Mouse (Mus musculus): ENCODE measurements around the gene Lmna. TPM values are rescaled to one million over a fixed set of nuclear protein-coding genes. Genes with fewer than 3 reads are reported as not detected.

The Lmna gene
- polyA plus RNA-seq, 1 experiment from 2014 or later, result 133 TPM

GRCm38 (mm10) chr3:88452246-88452645 is 57.5 kb downstream of the Lmna start:
- Histone ChIP-seq H3K27me3 (peaks cover 67% of the 10 kb centered on the region), H3K4me1 (replicated peaks) (peaks cover 50% of the 10 kb centered on the region), H3K27ac (replicated peaks) (no peak overlapping the region), H3K36me3 (replicated peaks) (peaks cover 3% of the 10 kb centered on the region; the same call in 1 of the 2 replicates), H3K4me2 (no peak overlapping the region), H3K4me3 (replicated peaks) (no peak overlapping the region), H3K9me3 (replicated peaks) (no peaks in the 10 kb centered on the region), H3K9ac (no peak overlapping the region)
- ATAC-seq (ENCODE audit: insufficient read depth), result no peak
- whole genome bisulfite sequencing (ENCODE audit: insufficient replicate concordance), result 48% methylated on average over 5 of the region's 5 CpGs

DNA sequence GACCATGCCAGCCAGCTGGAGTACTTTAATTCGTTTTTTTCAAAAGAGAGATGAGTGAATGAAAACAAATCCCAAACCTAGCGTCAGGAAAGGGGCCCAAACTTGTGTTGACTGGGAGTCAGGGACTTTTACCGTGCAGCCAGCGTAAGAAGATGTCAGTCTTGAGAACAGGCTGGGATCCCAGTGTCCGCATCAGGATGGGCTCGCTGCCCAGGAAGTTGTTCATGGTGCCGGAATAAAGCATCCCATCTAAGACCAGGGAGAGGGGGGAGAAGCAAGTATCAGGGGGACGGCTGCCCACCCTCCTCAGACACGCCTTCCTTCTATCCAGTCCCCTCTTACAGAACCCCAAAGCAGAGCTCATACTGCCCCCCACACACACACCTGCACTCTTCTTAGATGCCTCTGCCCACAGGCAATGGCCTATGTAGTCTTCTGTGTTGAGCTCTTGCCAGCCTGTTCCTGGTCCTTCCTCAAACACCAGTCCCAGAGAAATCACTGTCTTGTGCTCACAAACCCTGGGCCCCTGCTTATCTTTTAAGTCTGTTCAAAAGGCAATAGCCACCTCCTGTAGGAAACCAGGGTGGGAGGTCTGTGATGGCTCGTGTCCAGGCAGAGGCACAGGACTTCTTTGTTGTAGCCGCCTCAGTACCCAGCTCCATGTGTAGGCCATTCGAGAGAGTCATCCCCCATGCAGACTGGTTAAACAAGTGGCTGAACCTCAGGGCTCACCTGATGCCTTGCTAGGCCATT is 59.2 kb downstream of the Lmna start:
- H3K4me2 ChIP-seq, result no peak overlapping the region
- WGBS (ENCODE audit: insufficient replicate concordance), result 61% methylated on average over 12 of the region's 12 CpGs
- no peak overlapping the region for H3K27ac ChIP-seq (replicated peaks)
- ATAC-seq (ENCODE audit: insufficient read depth), result no peak
- H3K27me3 ChIP-seq, result peaks cover 61% of the 10 kb centered on the region
- H3K4me1 ChIP-seq (replicated peaks), result peaks cover 42% of the 10 kb centered on the region
- peaks cover 9% of the 10 kb centered on the region for H3K36me3 ChIP-seq (replicated peaks)
- H3K4me3 ChIP-seq (replicated peaks), result no peak overlapping the region
- no peak overlapping the region for H3K9ac ChIP-seq
- H3K9me3 ChIP-seq (replicated peaks), result no peaks in the 10 kb centered on the region

DNA sequence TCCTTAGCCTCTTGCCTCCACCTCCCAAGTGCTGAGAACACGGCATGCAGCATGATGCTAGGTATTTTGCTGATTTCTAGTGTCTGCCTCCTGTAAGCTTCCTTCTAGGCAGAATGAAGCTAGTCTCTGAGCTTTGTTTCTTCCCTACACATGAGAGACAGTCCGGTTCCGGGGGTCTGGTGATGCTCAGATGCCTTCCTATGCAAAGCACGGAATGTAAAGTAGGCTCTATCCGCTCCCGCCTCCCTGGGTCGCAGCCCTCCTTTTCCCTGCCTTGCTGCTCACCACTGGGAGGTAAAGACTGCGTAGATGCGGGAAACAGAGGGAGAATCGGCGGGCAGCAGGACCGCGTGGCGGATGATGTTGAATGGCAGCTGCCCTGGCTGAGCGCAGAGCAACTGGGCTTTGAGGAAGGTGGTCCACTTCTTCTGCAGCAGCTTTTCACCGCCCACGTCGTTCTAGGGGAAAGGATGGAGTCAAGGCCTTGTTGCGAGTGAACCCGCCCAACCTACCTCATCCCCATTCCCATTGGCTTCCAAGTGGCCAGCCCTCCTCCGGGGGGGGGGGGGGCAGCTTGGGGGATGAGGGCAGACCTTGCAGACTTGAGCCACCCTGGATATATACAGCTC is 60.2 kb downstream of the Lmna start:
- 20% methylated on average over 21 of the region's 21 CpGs for WGBS (ENCODE audit: insufficient replicate concordance)
- no peak for ATAC-seq (ENCODE audit: insufficient read depth)
- Histone ChIP-seq H3K9ac (no peak overlapping the region), H3K27me3 (peaks cover 58% of the 10 kb centered on the region), H3K4me1 (replicated peaks) (peaks cover 33% of the 10 kb centered on the region), H3K36me3 (replicated peaks) (peaks cover 11% of the 10 kb centered on the region), H3K4me2 (no peak overlapping the region; the same call in 1 of the 2 replicates), H3K9me3 (replicated peaks) (no peaks in the 10 kb centered on the region), H3K27ac (replicated peaks) (no peak overlapping the region), H3K4me3 (replicated peaks) (no peak overlapping the region)

GRCm38 (mm10) chr3:88448443-88448842 is 61.3 kb downstream of the Lmna start:
- 46% methylated on average over 8 of the region's 8 CpGs for WGBS (ENCODE audit: insufficient replicate concordance)
- Histone ChIP-seq H3K9ac (no peak overlapping the region), H3K4me1 (replicated peaks) (peaks cover 28% of the 10 kb centered on the region), H3K27ac (replicated peaks) (no peak overlapping the region), H3K36me3 (replicated peaks) (peaks cover 11% of the 10 kb centered on the region), H3K27me3 (peaks cover 55% of the 10 kb centered on the region), H3K4me2 (no peak overlapping the region), H3K4me3 (replicated peaks) (no peak overlapping the region), H3K9me3 (replicated peaks) (no peaks in the 10 kb centered on the region)
- ATAC-seq (ENCODE audit: insufficient read depth), result no peak

DNA sequence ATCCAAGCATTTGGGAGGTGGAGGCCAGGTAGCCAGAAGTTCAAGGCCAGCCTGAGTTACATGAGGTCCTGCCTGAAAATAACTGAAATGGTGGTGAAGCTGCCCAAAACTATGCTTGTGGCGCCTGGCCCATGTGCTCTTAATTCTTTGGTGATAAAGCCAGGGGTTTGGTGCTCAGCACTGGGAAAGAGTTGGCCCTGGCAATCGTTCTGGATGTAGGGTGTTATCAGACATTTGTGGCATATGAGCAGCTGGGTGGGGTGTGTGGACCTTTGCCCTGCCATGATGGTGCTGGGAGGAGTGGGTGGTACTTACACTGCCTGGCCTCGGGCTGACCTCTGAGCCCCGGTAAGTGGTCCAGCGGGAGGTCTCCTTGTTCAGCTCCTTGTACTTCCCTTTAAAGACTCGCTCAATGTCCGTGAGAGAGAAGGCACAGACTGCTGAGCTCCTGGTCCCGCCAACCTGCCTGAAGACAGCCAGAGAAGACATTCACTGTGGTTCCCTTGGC is 62.0 kb downstream of the Lmna start:
- Histone ChIP-seq H3K4me1 (replicated peaks) (peaks cover 22% of the 10 kb centered on the region), H3K4me3 (replicated peaks) (no peak overlapping the region), H3K27ac (replicated peaks) (no peak overlapping the region; the same call in 1 of the 2 replicates), H3K36me3 (replicated peaks) (peaks cover 11% of the 10 kb centered on the region), H3K9me3 (replicated peaks) (no peaks in the 10 kb centered on the region), H3K27me3 (peaks cover 48% of the 10 kb centered on the region), H3K4me2 (no peak overlapping the region), H3K9ac (no peak overlapping the region)
- ATAC-seq (ENCODE audit: insufficient read depth), result no peak
- WGBS (ENCODE audit: insufficient replicate concordance), result 39% methylated on average over 8 of the region's 8 CpGs

DNA sequence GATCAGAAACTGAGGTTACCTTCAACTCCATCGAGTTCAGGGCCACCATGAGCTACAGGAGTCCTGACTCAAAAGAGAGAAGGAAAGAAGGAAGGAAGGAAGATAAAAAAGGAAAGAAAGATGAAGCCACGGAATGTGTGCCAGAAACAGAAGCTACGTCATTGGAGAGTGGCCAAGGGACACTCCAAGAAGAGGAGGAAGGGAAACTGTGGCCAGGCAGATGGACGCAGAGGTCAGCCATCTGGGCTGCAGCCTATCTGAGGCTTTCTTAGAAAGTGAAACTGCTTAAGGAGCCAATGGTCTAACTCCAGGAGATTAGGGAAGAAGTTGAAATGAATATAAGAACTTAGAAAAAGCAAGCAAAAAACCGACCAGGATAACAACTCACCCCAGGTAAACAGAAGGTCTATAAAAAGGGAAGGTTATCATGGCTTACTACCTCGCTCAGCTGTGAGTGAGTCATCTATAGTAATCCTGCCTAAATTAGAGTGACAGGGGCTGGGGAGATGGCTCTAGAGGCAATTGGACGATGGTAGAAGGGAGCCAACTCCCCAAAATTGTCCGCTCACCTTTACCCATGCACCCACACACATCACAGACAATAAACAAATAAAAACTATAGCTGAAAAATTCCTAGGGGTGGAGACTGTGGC is 63.2 kb downstream of the Lmna start:
- H3K4me2 ChIP-seq, result no peak overlapping the region
- peaks cover 11% of the 10 kb centered on the region for H3K36me3 ChIP-seq (replicated peaks)
- WGBS (ENCODE audit: insufficient replicate concordance), result 32% methylated on average over 8 of the region's 8 CpGs
- H3K27me3 ChIP-seq, result peaks cover 40% of the 10 kb centered on the region
- H3K4me3 ChIP-seq (replicated peaks), result no peak overlapping the region
- peaks cover 22% of the 10 kb centered on the region for H3K4me1 ChIP-seq (replicated peaks)
- ATAC-seq (ENCODE audit: insufficient read depth), result no peak
- H3K27ac ChIP-seq (replicated peaks), result no peak overlapping the region
- H3K9me3 ChIP-seq (replicated peaks), result no peaks in the 10 kb centered on the region
- no peak overlapping the region for H3K9ac ChIP-seq

DNA sequence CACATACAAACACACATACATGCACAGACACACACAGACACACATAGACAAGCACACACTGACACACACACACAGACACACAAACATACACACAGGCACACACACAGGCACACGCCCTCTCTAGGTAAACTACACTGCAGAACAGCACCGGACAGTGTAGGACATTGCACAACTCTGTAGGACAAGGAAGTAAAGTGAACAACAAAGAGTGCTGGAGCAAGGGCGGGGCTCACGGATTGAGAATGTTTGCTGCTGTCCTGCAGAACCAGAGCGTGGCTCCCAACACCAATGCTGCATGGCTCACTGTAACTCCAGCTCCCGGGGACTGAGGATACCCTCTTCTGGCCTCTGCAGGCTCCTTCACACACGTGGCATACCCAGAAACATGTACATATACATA is 66.9 kb downstream of the Lmna start:
- WGBS (ENCODE audit: insufficient replicate concordance), result 26% methylated on average over 7 of the region's 7 CpGs
- no peaks in the 10 kb centered on the region for H3K9me3 ChIP-seq (replicated peaks)
- H3K36me3 ChIP-seq (replicated peaks), result peaks cover 17% of the 10 kb centered on the region; the same call in 1 of the 2 replicates
- H3K27me3 ChIP-seq, result peaks cover 48% of the 10 kb centered on the region
- H3K27ac ChIP-seq (replicated peaks), result no peak overlapping the region
- no peak overlapping the region for H3K4me2 ChIP-seq
- no peak overlapping the region for H3K9ac ChIP-seq
- no peak overlapping the region for H3K4me3 ChIP-seq (replicated peaks)
- H3K4me1 ChIP-seq (replicated peaks), result peaks cover 22% of the 10 kb centered on the region
- peak; percentile 62 for ATAC-seq (ENCODE audit: insufficient read depth)

- Histone ChIP-seq H3K27ac (replicated peaks) (no peak overlapping the region), H3K4me3 (replicated peaks) (no peak overlapping the region), H3K4me1 (replicated peaks) (peaks cover 22% of the 10 kb centered on the region), H3K4me2 (no peak overlapping the region), H3K36me3 (replicated peaks) (peaks cover 19% of the 10 kb centered on the region; the same call in 1 of the 2 replicates), H3K9ac (no peak overlapping the region), H3K27me3 (peaks cover 52% of the 10 kb centered on the region), H3K9me3 (replicated peaks) (no peaks in the 10 kb centered on the region)
- 69% methylated on average over 12 of the region's 12 CpGs for WGBS (ENCODE audit: insufficient replicate concordance)
- no peak for ATAC-seq (ENCODE audit: insufficient read depth)
Measured at GRCm38 (mm10) chr3:88442488-88442887, 67.3 kb downstream of the Lmna start.

DNA sequence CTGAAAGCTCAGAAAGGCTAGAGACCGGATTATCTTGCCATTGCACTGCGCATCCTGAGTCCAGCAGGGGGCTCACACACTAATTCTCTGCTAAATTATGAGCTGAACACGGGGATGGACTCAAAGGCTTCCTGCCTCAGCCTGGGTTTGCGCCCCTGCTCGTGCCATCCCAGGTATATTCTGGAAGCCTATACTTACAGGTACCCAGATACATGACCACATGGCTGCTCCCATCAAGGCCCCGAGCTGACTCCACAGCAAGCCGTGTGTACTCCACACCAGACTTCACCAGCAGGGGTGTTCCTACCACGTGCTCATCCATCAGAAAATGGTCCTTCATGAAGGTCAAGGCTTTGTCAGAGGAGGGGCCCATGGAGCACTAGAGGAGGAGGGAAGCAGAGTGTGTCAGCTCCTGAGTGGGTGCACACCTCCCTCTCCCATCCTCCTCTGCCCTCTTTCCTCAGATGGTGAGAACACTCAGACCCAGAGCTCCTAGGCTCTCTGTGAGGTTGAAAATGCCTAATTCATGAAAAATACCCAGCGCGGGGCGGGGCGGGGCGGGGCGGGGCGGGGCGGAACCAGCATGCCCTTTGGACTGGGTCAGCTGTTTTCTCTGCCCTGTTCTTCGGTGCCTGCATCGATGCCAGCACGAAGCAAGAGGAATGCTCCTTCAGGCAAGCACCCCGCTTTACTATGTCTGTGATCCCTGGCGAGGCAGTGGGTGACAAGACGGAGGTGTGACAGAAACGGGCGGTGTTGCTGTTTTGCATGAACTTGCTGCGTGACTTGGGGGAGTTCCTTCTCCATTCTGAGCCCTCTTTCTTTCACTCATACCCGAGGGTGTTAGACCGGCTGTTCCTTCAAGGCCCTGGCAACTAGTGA is 69.0 kb downstream of the Lmna start:
- H3K4me2 ChIP-seq, result peak overlapping the region; percentile 40
- H3K4me1 ChIP-seq (replicated peaks), result peaks cover 30% of the 10 kb centered on the region
- ATAC-seq (ENCODE audit: insufficient read depth), result peak; percentile 17; the same call in 1 of the 2 replicates
- peak overlapping the region; percentile 8; the same call in 1 of the 2 replicates for H3K4me3 ChIP-seq (replicated peaks)
- H3K27me3 ChIP-seq, result peaks cover 61% of the 10 kb centered on the region
- no peak overlapping the region for H3K27ac ChIP-seq (replicated peaks)
- 11% methylated on average over 27 of the region's 27 CpGs for whole genome bisulfite sequencing (ENCODE audit: insufficient replicate concordance)
- no peak overlapping the region for H3K9ac ChIP-seq
- peaks cover 29% of the 10 kb centered on the region for H3K36me3 ChIP-seq (replicated peaks)
- H3K9me3 ChIP-seq (replicated peaks), result no peaks in the 10 kb centered on the region

GRCm38 (mm10) chr3:88439582-88439981 is 70.2 kb downstream of the Lmna start:
- 56% methylated on average over 4 of the region's 4 CpGs for WGBS (ENCODE audit: insufficient replicate concordance)
- Histone ChIP-seq H3K36me3 (replicated peaks) (peaks cover 28% of the 10 kb centered on the region), H3K4me3 (replicated peaks) (no peak overlapping the region), H3K4me2 (no peak overlapping the region), H3K9me3 (replicated peaks) (no peaks in the 10 kb centered on the region), H3K9ac (no peak overlapping the region), H3K27ac (replicated peaks) (no peak overlapping the region), H3K27me3 (peaks cover 59% of the 10 kb centered on the region), H3K4me1 (replicated peaks) (peaks cover 30% of the 10 kb centered on the region)
- no peak for ATAC-seq (ENCODE audit: insufficient read depth)

All from liver, embryonic 15.5 days (tissue).